Mouse (Mus musculus): ENCODE data around the gene Dlst. TPM values are rescaled to one million over a fixed set of nuclear protein-coding genes. Genes with fewer than 3 reads are reported as not detected.
A peak's percentile ranks its signal among the peaks of the same experiment; 100 is the strongest.

The Dlst gene
- polyA plus RNA-seq, 1 experiment = 157 TPM

DNA sequence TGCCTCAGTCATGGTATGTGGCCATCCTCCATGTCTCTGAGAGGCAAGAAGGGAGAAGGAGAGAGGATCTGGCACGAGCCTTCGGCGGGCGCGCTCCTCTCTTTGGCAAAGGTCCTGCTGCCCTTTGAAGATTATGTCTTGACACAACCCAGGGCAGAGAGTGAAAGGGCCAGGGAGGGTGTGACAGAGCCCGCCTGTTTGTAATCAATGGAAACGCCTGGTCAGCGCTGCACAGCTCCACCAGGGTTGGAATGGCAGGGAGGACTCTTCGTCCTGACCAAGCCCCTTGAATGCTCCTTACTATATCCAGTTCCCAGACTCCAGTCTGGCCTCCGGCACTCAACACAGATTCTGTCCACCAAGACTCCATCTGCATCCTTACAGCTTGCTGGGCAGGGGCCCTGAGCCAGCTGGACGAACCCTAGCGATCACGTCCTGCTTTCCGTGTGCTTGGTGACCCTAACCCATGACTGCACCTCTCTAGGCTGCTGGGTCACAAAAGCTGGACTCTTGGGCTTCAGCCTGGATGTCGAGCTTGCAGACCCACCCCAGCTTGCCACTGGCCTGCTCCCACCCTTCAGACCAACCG lies 64.5 kb downstream of the Dlst start:
- peak; percentile 32 for DNase-seq (ENCODE audit: low read depth)
- TF ChIP-seq POLR2A (IDR thresholded peaks at IDR 0.05; ENCODE audit: borderline replicate concordance, extremely low read depth, insufficient read depth, insufficient read length, poor library complexity, severe bottlenecking) (no peak), CTCF (IDR thresholded peaks at IDR 0.05; ENCODE audit: borderline replicate concordance, extremely low read depth, insufficient read depth, insufficient read length) (no peak)

DNA sequence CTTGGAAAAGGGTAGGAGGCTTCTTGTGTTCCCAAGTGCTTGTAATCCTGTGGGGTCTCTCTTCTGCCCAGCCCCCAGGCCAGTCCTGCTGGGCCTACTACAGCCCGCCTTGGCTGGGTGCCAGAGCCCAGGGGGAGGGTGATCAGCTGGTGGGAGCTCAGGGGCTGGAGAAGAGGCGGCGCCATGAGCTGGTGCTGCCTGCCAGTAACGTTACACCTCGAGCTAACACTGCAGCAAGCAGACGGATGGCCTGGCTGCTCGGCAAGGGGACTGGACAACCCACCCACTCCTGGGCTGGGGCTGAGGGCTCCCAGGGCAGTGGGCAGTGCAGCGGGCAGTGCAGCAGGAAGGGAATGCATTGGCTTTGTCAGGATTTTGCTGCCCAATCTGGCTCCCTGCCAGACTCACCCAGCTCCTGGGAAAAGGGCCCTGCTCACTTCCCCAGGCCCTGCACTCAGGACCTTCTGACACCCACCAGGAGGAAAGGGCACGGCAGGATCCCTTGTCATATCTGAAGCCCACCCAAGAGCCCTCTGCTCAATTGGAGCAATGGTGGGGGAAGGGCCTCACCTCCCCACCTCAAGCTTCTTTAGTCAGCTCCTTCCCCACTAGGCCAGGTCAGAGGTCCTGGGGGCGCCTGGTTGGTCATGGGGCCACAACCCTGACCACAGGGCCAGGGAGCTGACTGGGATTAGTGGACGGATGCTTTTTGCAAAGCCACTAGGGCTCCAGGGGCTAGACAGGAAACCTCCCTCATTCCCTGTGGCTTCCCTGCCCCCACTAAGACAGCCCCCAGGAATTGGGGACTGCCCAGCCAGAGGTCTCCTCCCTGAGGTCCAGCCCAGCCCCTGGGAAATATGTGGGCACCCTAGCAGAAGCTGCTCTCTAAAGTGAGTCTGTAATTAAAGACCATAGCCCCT lies 65.6 kb downstream of the Dlst start:
- TF ChIP-seq CTCF (IDR thresholded peaks at IDR 0.05; ENCODE audit: borderline replicate concordance, extremely low read depth, insufficient read depth, insufficient read length) = no peak
- peak; percentile 95 for DNase-seq (ENCODE audit: low read depth)

DNA sequence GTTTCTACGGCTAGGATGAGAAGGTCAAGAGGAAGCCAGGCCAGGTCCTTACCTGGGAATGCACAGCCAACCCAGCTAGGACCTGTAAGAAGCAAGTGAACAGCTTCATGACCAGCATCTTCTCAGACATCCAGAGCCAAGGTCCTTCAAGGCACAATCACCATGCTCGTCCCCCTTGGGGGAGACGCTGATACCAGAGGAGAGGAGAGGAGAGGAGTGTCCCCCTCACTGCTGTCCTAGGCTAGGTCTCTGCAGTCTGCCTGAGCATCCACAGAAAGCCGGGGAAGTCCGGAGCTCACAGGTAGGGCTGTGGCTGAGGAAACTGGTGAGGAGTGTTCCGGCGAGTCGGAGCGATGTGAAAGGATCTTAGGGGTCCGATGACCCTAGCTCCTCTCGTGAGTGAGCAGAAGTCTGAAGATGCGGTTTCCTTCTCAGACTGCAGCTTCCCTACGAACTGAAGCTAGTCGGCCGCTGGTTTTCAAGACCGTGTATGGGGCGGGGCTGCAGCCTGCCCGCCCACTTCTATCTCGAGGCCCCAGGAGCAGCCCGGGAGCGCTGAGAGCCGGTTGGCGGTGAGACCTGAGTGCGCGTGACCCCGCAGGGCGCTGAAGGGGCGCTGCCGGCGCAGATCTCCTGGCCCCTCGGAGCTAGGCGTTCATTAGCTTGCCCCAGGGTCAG lies 66.4 kb downstream of the Dlst start:
- TF ChIP-seq POLR2A (IDR thresholded peaks at IDR 0.05; ENCODE audit: borderline replicate concordance, extremely low read depth, insufficient read depth, insufficient read length, poor library complexity, severe bottlenecking) = no peak
- no peak for TF ChIP-seq CTCF (IDR thresholded peaks at IDR 0.05; ENCODE audit: borderline replicate concordance, extremely low read depth, insufficient read depth, insufficient read length)
- DNase-seq (ENCODE audit: low read depth) = peak; percentile 63

DNA sequence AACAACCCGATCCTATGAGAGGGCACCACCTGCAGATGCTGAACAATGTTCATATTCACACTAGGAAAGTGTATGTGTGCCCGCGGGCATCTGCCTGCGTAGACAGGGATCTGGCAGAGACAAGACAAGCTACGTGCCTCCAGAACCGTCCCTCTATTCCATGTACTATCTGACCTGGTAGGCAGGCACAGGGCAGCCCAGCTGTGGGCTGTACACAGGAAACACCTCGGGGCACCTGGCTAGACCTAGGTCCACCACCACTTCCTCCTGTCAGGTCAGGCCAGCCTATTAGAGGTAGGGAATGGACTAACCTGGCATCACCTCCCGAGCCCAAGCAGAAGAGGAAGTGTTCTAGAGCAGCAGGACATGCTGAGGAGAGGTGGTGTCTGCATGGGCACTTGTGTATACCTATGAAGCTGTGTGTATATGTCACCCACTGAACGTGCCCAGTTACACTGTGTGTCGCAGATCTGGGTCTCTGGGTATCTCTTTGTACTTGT lies 67.2 kb downstream of the Dlst start, which contains the start of gene Pgf:
Gene Pgf (minus strand): TSS at position 51 of the 500 bp plus-strand sequence.
- no peak for DNase-seq (ENCODE audit: low read depth)

DNA sequence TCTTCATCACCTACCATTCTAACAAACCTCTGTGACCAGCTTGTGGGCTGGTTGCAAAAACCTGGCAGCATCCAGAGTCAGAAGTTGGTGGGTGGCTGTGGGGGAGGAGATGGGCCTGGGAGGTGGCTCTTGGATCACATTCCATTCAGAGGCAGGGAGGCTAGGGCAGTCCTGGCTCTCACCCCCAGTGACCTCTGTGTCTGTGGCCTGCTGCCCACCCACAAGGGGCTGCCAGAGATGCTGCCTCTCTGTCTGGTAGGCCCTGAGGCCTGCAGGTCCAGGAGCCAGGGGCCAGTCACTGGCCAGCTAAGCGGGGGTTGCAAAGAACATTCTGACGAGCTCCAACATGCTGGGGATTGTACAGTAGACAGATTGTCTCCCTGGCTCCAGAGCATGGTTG lies 67.7 kb downstream of the Dlst start:
- TF ChIP-seq POLR2A (IDR thresholded peaks at IDR 0.05; ENCODE audit: borderline replicate concordance, extremely low read depth, insufficient read depth, insufficient read length, poor library complexity, severe bottlenecking) (no peak), CTCF (IDR thresholded peaks at IDR 0.05; ENCODE audit: borderline replicate concordance, extremely low read depth, insufficient read depth, insufficient read length) (no peak)
- DNase-seq (ENCODE audit: low read depth) = no peak

More for the DNA sequence above, 67.2 kb downstream of the Dlst start, which contains the start of gene Pgf:
- TF ChIP-seq POLR2A (IDR thresholded peaks at IDR 0.05; ENCODE audit: borderline replicate concordance, extremely low read depth, insufficient read depth, insufficient read length, poor library complexity, severe bottlenecking) = no peak
- TF ChIP-seq CTCF (IDR thresholded peaks at IDR 0.05; ENCODE audit: borderline replicate concordance, extremely low read depth, insufficient read depth, insufficient read length) = no peak

DNA sequence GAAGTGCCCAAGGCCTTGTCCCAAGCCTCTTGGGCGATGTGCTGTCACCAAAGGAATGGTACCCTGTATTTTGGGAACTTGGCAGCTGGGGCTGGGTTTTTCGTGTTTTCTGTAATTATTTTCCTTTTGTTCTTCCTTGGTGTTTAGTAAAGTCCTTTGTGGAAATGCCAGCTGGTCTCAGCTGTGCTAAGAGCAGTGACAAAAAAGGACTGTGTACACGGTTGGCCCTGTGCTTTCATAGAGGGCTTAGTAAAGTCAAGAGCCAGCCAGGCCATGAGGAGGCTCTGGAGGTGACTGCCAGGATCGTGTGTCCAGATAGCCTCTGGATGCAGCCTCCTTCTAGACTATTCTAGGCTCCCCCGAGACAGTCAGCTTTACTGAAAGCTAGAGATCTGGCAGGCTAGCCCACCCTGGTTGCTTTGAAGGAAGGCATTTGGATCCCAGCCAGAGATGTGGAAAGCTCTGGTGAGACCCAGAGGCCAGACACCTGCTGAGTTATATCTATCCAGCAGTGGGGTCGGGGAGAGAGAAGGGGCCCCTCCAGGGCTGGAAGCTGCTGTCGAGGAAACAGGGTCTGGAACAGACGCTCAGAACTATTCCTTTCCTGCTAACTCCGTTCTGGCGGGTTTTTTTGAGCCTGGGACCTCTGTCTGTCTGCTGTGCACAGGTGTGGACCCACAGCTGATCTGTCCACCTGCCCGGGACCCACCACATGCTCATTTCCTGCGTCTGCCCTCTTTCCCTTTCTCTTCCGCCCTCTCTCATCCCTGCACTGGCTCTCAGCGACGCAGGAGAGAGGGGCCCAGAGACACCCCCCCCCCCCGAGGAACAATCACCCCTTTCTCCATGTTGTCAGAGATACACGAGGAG lies 71.1 kb downstream of the Dlst start:
- peak; percentile 60 for DNase-seq (ENCODE audit: low read depth)
- TF ChIP-seq CTCF (IDR thresholded peaks at IDR 0.05; ENCODE audit: borderline replicate concordance, extremely low read depth, insufficient read depth, insufficient read length) = no peak
- no peak for TF ChIP-seq POLR2A (IDR thresholded peaks at IDR 0.05; ENCODE audit: borderline replicate concordance, extremely low read depth, insufficient read depth, insufficient read length, poor library complexity, severe bottlenecking)

DNA sequence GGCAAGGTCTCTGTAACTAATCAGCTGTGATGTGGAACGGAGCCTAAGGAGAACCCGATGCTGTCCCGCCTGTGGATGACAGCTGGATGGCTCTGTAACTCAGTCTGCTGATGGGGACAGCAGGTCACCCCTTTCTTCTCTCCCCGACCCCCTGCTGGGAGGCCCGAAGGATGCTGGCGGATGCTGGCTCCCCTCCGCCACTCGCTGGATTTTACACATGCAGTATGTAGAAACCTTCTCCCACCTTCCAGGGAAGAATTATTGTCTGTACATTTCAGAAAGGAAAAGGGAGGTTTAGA lies 71.7 kb downstream of the Dlst start:
- peak; percentile 44 for DNase-seq (ENCODE audit: low read depth)
- TF ChIP-seq POLR2A (IDR thresholded peaks at IDR 0.05; ENCODE audit: borderline replicate concordance, extremely low read depth, insufficient read depth, insufficient read length, poor library complexity, severe bottlenecking) (no peak), CTCF (IDR thresholded peaks at IDR 0.05; ENCODE audit: borderline replicate concordance, extremely low read depth, insufficient read depth, insufficient read length) (no peak)

DNA sequence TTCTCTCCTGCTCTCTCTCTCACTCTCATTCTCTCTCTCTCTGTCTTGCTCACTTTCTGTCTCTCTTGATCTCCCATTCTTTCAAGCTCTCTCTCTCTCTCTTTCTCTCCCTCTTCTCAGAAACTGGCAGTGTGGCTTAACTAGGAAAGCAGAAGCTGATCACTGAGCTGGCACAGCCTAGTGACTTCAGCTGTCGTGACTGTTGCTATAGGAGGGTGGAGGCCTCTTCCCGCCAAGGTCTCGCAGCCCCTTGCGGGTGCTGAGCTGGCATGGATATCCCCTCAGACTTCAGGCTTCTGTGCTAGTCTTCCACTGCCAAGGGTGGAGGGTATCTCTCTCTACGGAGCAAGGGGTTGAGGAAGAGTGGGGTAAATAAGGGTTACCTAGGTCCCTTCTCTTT lies 72.3 kb downstream of the Dlst start:
- no peak for TF ChIP-seq POLR2A (IDR thresholded peaks at IDR 0.05; ENCODE audit: borderline replicate concordance, extremely low read depth, insufficient read depth, insufficient read length, poor library complexity, severe bottlenecking)
- no peak for TF ChIP-seq CTCF (IDR thresholded peaks at IDR 0.05; ENCODE audit: borderline replicate concordance, extremely low read depth, insufficient read depth, insufficient read length)

DNA sequence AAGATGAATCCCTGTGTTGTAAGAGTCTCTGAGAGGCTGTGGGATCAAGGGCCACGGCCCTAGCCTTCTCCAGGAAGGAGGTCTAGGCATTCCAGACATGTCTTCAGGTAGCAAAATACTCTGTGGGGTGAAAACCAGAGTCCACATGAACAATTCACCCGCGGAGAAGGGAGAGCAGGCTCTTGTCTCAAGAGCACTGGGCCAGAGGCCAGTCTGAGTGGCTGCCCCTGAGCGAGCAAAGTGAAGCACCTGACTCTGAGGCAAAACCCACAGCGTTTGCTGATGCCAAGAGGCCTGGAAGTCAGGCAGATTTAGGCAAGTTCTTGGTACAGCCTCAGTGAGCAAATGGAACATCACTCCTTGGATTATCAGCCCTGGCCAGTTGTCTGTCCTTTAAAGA lies 73.5 kb downstream of the Dlst start:
- DNase-seq (ENCODE audit: low read depth) = no peak
- TF ChIP-seq CTCF (IDR thresholded peaks at IDR 0.05; ENCODE audit: borderline replicate concordance, extremely low read depth, insufficient read depth, insufficient read length) (no peak), POLR2A (IDR thresholded peaks at IDR 0.05; ENCODE audit: borderline replicate concordance, extremely low read depth, insufficient read depth, insufficient read length, poor library complexity, severe bottlenecking) (no peak)

More for the DNA sequence above, 72.3 kb downstream of the Dlst start:
- peak; percentile 57 for DNase-seq (ENCODE audit: low read depth)

Other genes with a start within 250 kb of the Dlst start
- gene Ltbp2, start 234.3 kb upstream of the Dlst start, polyA plus RNA-seq (2012; rRNA removed) = 0.72 and 1.4 TPM in 2 replicates
- 82.0 and 91.1 TPM in 2 replicates for gene Fcf1, start 139.9 kb upstream of the Dlst start, polyA plus RNA-seq (2012; rRNA removed)
- gene Arel1, start 139.9 kb upstream of the Dlst start, polyA plus RNA-seq (2012; rRNA removed) = 55.9 and 60.9 TPM in 2 replicates
- gene Ylpm1, start 114.5 kb upstream of the Dlst start, polyA plus RNA-seq (2012; rRNA removed) = 39.8 and 66.7 TPM in 2 replicates
- 0.60 and 0.98 TPM in 2 replicates for gene Prox2, start 74 bp upstream of the Dlst start, polyA plus RNA-seq (2012; rRNA removed)
- gene Rps6kl1, start 40.4 kb downstream of the Dlst start, polyA plus RNA-seq (2012; rRNA removed) = 26.9 and 28.2 TPM in 2 replicates
- 5.0 and 5.7 TPM in 2 replicates for gene Pgf, start 67.0 kb downstream of the Dlst start, polyA plus RNA-seq (2012; rRNA removed)
- 118 and 154 TPM in 2 replicates for gene Eif2b2, start 108.6 kb downstream of the Dlst start, polyA plus RNA-seq (2012; rRNA removed)
- 10.1 TPM in 2 replicates for gene Mlh3, start 159.8 kb downstream of the Dlst start, polyA plus RNA-seq (2012; rRNA removed)
- 27.6 and 38.6 TPM in 2 replicates for gene Acyp1, start 177.6 kb downstream of the Dlst start, polyA plus RNA-seq (2012; rRNA removed)
- 0.66 and 0.92 TPM in 2 replicates for gene Zc2hc1c, start 177.8 kb downstream of the Dlst start, polyA plus RNA-seq (2012; rRNA removed)
- 31.6 and 33.8 TPM in 2 replicates for gene Nek9, start 228.5 kb downstream of the Dlst start, polyA plus RNA-seq (2012; rRNA removed)